Mouse (Mus musculus) heart, embryonic 11.5 days (tissue): ENCODE data around the gene Acp4. TPM values are rescaled to one million over a fixed set of nuclear protein-coding genes. Genes with fewer than 3 reads are reported as not detected.
"Not testable (repeated sequence)": the region's sequence is repeated elsewhere in the genome, so short reads cannot be mapped to it uniquely, and the experiment has no call there.

Experiments
- ATAC-seq: fragments of 200-750 bp; cut with Nextera tagmentation; replicated peaks from 2 replicates; pipeline ENCODE4 v1.8.0; 2017; ENCODE audit warnings: moderate library complexity; ENCODE audit not compliant: insufficient number of reproducible peaks, low FRiP score, low TSS enrichment
- H3K27ac ChIP-seq: fragments of 300-500 bp; sonication (generic); 2 replicates; pipeline ENCODE4 v1.5.1; 2014; ENCODE audit warnings: mild to moderate bottlenecking, low read depth, low read length
- H3K27me3 ChIP-seq: fragments of 300-500 bp; sonication (generic); 2 replicates; pipeline ENCODE4 v1.6.1; 2014; ENCODE audit warnings: mild to moderate bottlenecking, low read length, mixed read lengths; ENCODE audit not compliant: control insufficient read depth, insufficient read depth
- H3K36me3 ChIP-seq: fragments of 300-500 bp; sonication (generic); 2 replicates; pipeline ENCODE4 v1.6.1; 2014; ENCODE audit warnings: mild to moderate bottlenecking, low read length, moderate library complexity, mixed read lengths; ENCODE audit not compliant: control insufficient read depth, insufficient read depth
- H3K4me1 ChIP-seq: fragments of 300-500 bp; sonication (generic); 2 replicates; pipeline ENCODE4 v1.6.1; 2014; ENCODE audit warnings: low read length; ENCODE audit not compliant: control insufficient read depth, insufficient read depth
- H3K4me2 ChIP-seq: fragments of 300-500 bp; sonication (generic); 2 replicates; pipeline ENCODE4 v1.6.1; 2014; ENCODE audit warnings: mild to moderate bottlenecking, moderate library complexity
- H3K4me3 ChIP-seq: fragments of 300-500 bp; sonication (generic); 2 replicates; pipeline ENCODE4 v1.5.1; 2014; ENCODE audit warnings: low read depth, low read length
- H3K9ac ChIP-seq: fragments of 300-500 bp; sonication (generic); 2 replicates; pipeline ENCODE4 v1.6.1; 2014; ENCODE audit warnings: mild to moderate bottlenecking, low read depth, low read length, moderate library complexity
- H3K9me3 ChIP-seq: fragments of 300-500 bp; sonication (generic); replicated peaks from 2 replicates; pipeline ENCODE4 v1.6.1; 2016; ENCODE audit warnings: low read length; ENCODE audit not compliant: control insufficient read depth
- WGBS: fragments of 180-500 bp; shearing (Covaris S2); extraction: QIAGEN DNeasy Blood & Tissue Kit; methylation state at CpG from one replicate; pipeline ENCODE4 v1.1.7; 2014; ENCODE audit not compliant: insufficient replicate concordance; 5-methylcytosine and 5-hydroxymethylcytosine counted together
- polyA plus RNA-seq: library from polyadenylated mRNA; unstranded; fragments of >200 nt; fragmentation: Nextera tagmentation; extraction: Ambion mirVana; gene quantifications from 2 replicates; pipeline ENCODE4 v1.2.1, GENCODE M21; 2014

The Acp4 gene
- polyA plus RNA-seq, 1 experiment from 2014 or later: not detected

GRCm38 (mm10) chr7:44253023-44253616, 4.1 kb downstream of the Acp4 start:
- H3K9ac ChIP-seq: no peak overlapping the region
- H3K27me3 ChIP-seq: no peaks in the 10 kb centered on the region
- no peak overlapping the region for H3K27ac ChIP-seq
- 62% methylated on average over 15 of the region's 15 CpGs for WGBS
- H3K4me3 ChIP-seq: no peak overlapping the region
- H3K9me3 ChIP-seq: no peaks in the 10 kb centered on the region
- H3K4me1 ChIP-seq: no peaks in the 10 kb centered on the region; the same call in 1 of the 2 replicates
- no peak for ATAC-seq
- H3K4me2 ChIP-seq: no peak overlapping the region
- peaks cover 20% of the 10 kb centered on the region for H3K36me3 ChIP-seq

- not testable (repeated sequence) for H3K27me3 ChIP-seq, ATAC-seq, H3K27ac ChIP-seq, H3K4me2 ChIP-seq, H3K4me1 ChIP-seq, H3K9ac ChIP-seq, H3K9me3 ChIP-seq, H3K4me3 ChIP-seq
- WGBS: 92% methylated on average over 17 of the region's 17 CpGs
- peaks cover 20% of the 10 kb centered on the region for H3K36me3 ChIP-seq
These were observed 6.4 kb downstream of the Acp4 start for GRCm38 (mm10) chr7:44250732-44251275.

DNA sequence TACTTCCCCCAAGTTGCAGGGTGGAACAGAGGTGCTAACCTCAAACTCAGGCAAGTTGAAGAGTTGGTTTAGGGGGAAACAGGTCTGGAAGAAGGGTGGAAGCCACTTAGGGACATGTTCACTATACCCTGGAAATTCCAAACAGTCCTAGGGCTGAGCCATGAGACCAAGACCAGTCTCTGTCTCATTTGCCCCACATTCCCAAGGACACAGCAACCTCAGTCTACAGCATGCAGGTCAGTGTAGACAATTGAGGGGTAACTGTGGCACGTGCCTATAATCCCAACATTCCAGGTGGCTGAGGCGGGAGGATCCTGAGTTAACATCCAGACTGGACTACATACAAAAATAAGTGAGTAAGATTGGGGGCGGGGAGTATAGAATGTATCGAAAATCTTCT, 7.9 kb downstream of the Acp4 start:
- H3K36me3 ChIP-seq: peaks cover 20% of the 10 kb centered on the region
- peaks cover 10% of the 10 kb centered on the region; the same call in 1 of the 2 replicates for H3K4me1 ChIP-seq
- no peaks in the 10 kb centered on the region for H3K27me3 ChIP-seq
- no peak overlapping the region for H3K4me2 ChIP-seq
- no peak overlapping the region for H3K27ac ChIP-seq
- no peak overlapping the region for H3K9ac ChIP-seq
- no peak for ATAC-seq
- H3K4me3 ChIP-seq: no peak overlapping the region
- H3K9me3 ChIP-seq: no peaks in the 10 kb centered on the region
- WGBS: 90% methylated on average over 4 of the region's 4 CpGs

DNA sequence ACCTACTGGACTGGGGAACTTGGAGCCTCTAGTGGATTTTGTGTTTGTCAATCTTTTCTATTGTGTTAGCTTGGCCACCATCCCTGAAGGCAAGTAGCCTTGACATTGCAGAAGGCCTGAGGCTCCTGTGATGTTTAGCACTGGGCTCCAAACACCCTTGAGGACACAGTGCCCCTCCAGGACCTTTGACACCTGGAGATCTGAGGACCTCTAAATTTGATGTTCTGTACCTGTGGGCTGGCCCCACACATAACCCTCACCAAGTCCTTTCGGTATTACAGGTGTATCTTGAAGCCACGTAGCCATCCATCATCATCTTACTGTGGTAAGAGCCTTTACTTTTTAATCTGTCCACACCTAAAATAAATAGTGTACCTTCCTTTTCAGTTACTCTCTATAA, 9.2 kb downstream of the Acp4 start:
- Histone ChIP-seq H3K4me2 (peak overlapping the region; percentile 89), H3K27ac (no peak overlapping the region), H3K9ac (peak overlapping the region; percentile 52), H3K27me3 (no peaks in the 10 kb centered on the region), H3K36me3 (peaks cover 20% of the 10 kb centered on the region), H3K9me3 (no peaks in the 10 kb centered on the region), H3K4me3 (peak overlapping the region; percentile 94), H3K4me1 (peaks cover 10% of the 10 kb centered on the region; the same call in 1 of the 2 replicates)
- no peak for ATAC-seq
- WGBS: 89% methylated on average over 2 of the region's 2 CpGs

DNA sequence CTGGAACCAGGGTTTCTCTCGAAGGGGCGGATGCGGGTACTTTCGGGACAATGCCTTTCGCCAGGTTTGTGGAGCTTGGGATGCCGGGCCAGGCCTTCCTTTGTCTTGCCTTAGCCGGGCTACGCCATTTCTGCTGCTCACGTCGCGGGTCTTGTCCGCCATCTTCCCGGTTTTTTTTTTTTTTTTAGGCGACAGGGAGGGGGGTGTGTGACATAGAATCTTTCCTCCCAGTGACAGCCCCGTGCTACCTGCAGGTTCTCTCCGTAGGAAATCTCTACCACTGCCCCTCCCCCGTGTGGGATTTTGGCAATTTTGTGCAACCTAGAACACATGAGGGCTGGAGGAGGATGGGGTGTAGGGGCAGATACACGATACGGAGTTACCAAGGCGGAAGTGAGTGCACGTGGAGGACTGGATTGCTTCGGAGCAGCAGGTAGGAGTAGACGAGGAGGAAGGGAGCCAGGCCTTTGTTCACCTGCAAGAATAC, 10.2 kb downstream of the Acp4 start:
- Histone ChIP-seq H3K9me3 (no peaks in the 10 kb centered on the region), H3K4me2 (peak overlapping the region; percentile 89), H3K4me1 (peaks cover 10% of the 10 kb centered on the region; the same call in 1 of the 2 replicates), H3K9ac (peak overlapping the region; percentile 99), H3K4me3 (peak overlapping the region; percentile 94), H3K36me3 (peaks cover 20% of the 10 kb centered on the region), H3K27me3 (no peaks in the 10 kb centered on the region), H3K27ac (peak overlapping the region; percentile 92)
- ATAC-seq: no peak
- WGBS: 0% methylated on average over 22 of the region's 23 CpGs

DNA sequence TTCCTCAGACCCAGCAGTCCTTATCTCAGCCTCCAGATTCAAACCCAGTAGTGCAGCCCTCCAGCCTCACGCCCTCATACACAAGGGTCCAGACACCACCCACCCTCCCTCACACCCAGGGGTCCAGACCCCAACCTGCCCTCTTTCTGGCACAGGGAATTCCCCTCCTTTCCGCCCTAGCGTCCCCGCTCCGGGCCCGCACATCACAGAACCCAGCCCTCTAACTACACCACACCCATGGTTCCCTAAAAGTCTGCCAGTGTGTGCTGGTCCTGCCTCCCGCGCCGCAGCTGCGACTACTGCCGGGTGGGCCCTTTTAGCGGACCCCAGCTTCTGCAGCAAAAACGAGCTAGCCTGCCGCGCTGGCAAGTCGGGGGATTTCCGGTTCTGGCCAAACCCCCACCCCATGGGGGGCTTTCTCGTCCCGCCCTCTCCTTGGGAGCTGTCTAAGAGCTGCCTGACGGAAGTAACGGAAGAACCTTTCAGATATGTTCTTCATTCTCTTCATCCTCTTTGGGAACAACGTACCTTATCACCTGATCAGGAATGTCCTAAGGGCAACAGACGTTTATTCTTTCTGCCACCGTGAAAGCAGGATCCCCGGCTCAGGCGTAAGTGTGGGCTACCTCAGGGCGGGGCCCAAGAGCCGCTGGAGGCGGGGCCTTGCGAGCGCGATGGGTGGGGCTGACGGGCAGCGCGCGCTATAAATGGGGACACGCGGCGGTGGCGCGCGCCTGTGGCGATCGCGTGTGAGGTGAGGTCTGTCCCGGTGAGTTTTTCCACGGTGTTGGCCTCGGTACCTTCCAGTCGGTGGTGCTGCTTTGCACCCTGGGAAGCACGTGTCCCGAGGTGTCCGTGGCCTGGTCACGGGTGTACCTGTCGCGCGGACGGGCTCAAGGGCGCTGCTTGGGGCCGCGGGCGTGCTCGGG, 10.9 kb downstream of the Acp4 start, which contains the start of the genes 1700028J19Rik and 2410002F23Rik:
Gene 1700028J19Rik (minus strand): TSS at position 641 of the 929 bp plus-strand sequence.
Gene 2410002F23Rik (plus strand): TSS at position 668 of the 929 bp plus-strand sequence.
- Histone ChIP-seq H3K27me3 (no peaks in the 10 kb centered on the region), H3K27ac (peak within 1 kb of the TSS; percentile 92), H3K4me3 (peak within 1 kb of the TSS; percentile 94), H3K4me2 (peak within 1 kb of the TSS; percentile 89), H3K9ac (peak within 1 kb of the TSS; percentile 99), H3K36me3 (peaks cover 20% of the 10 kb centered on the region), H3K4me1 (peaks cover 10% of the 10 kb centered on the region; the same call in 1 of the 2 replicates), H3K9me3 (no peaks in the 10 kb centered on the region)
- WGBS: under 1% methylated on average over 61 of the region's 62 CpGs
- ATAC-seq: peak; percentile 82

DNA sequence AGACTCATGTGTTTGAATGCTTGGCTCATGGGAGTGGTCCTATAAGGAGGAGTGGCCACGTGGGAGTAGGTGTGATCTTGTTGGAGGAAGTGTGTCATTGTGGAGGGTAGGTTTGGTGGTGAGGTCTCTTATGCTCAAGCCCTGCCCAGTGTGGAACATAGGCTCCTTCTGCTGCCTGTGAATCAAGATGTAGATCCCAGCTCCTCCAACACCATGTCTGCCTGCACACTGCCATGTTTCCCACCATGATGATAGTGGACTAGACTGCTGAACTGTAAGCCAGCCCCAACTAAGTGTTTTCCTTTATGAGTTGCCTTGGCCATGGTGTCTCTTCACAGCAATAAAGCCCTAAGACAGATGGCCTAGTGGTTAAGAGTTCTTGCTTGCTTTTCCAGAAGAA, 13.1 kb downstream of the Acp4 start:
- Histone ChIP-seq H3K9ac (no peak overlapping the region), H3K4me1 (peaks cover 10% of the 10 kb centered on the region; the same call in 1 of the 2 replicates), H3K27ac (no peak overlapping the region), H3K9me3 (no peaks in the 10 kb centered on the region), H3K36me3 (0 out of 2 replicates have a peak, but pooled peaks cover 5% of the 10 kb centered on the region), H3K27me3 (no peaks in the 10 kb centered on the region), H3K4me3 (no peak overlapping the region), H3K4me2 (no peak overlapping the region)
- no peak for ATAC-seq
- 59% methylated on average over 1 of the region's 1 CpGs for WGBS

- peaks cover 6% of the 10 kb centered on the region; the same call in 1 of the 2 replicates for H3K4me1 ChIP-seq
- H3K9ac ChIP-seq: no peak overlapping the region
- no peak overlapping the region for H3K4me3 ChIP-seq
- H3K36me3 ChIP-seq: no peaks in the 10 kb centered on the region
- no peaks in the 10 kb centered on the region for H3K27me3 ChIP-seq
- no peak for ATAC-seq
- H3K9me3 ChIP-seq: no peaks in the 10 kb centered on the region
- no peak overlapping the region for H3K27ac ChIP-seq
- WGBS: 63% methylated on average over 2 of the region's 2 CpGs
- no peak overlapping the region for H3K4me2 ChIP-seq
These were observed 16.0 kb downstream of the Acp4 start for GRCm38 (mm10) chr7:44241163-44241562.
